Mouse (Mus musculus) subcutaneous adipose tissue, adult 2 months (tissue): ENCODE data around the gene Rab10. TPM values are rescaled to one million over a fixed set of nuclear protein-coding genes. Genes with fewer than 3 reads are reported as not detected.

ENCODE experiments used
- polyA plus RNA-seq: library from polyadenylated mRNA; depleted of rRNA; stranded (reverse); fragments of >200 nt; gene quantifications from 2 replicates; pipeline ENCODE4 v1.2.3, GENCODE M21; 2012; ENCODE audit warnings: low replicate concordance; rRNA removed

Rab10 gene
- polyA plus RNA-seq: 37.1 and 41.2 TPM in 2 replicates

GRCm38 (mm10) chr12:3309391-3310320, at the start of gene Rab10:
Rab10 (minus strand) TSS chr12:3309969.

Other genes starting within 250 kb of the Rab10 start
- gene Kif3c, start 55.2 kb upstream of the Rab10 start, polyA plus RNA-seq: 6.4 and 11.3 TPM in 2 replicates
- 6.5 and 11.7 TPM in 2 replicates for gene Asxl2, start 116.9 kb upstream of the Rab10 start, polyA plus RNA-seq